Comparison of ENCODE assay signal across 39 mouse cellular contexts in the genomic region with DNA sequence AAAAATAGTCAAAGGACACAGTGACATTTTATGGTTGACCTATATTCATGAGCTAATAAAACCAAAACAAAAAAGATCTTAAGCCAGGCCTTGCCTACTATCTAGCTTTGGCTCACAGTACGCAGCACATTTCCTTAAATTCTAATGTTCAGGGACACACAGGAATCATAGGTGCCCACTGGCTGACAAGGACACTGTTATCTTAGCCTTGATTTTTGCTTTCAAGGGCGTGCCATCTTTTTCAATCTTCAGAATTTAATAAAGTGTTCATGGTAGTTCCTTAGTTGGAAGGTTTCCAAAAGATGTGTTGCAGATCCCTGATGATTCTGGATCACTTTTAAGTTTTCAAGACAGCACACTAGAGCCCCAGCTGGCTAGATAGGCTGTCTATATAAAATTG. TPM values are rescaled to one million over a fixed set of nuclear protein-coding genes. Genes with fewer than 3 reads are reported as not detected.
"Had no signal": no experiment of that assay in that cellular context is flagged by ENCODE, and none has a peak within 500 bp of the region (broad histone marks: within the 10 kb centered on the region; RNA-seq: fewer than 3 reads in every experiment).

No protein-coding gene starts in this region.

- H3K27ac ChIP-seq: heart, adult 2 months; heart, embryonic 13.5 days; heart, embryonic 15.5 days; hindbrain, embryonic 13.5 days; hindbrain, embryonic 15.5 days; hindbrain, postnatal 0 days; kidney, embryonic 15.5 days; kidney, postnatal 0 days; limb, embryonic 13.5 days; limb, embryonic 15.5 days; liver, embryonic 12.5 days; liver, embryonic 14.5 days had no signal

- H3K27me3 ChIP-seq: heart, embryonic 13.5 days; heart, embryonic 15.5 days; hindbrain, embryonic 13.5 days; hindbrain, embryonic 15.5 days; kidney, embryonic 15.5 days; limb, embryonic 13.5 days; limb, embryonic 15.5 days; liver, embryonic 12.5 days had no signal

- H3K4me3 ChIP-seq: heart, adult 2 months; heart, embryonic 13.5 days; heart, embryonic 15.5 days; hindbrain, embryonic 13.5 days; hindbrain, embryonic 15.5 days; kidney, embryonic 15.5 days; limb, embryonic 13.5 days; limb, embryonic 15.5 days; liver, embryonic 12.5 days had no signal

- H3K4me1 ChIP-seq: heart, embryonic 13.5 days; heart, embryonic 15.5 days; hindbrain, embryonic 13.5 days; hindbrain, embryonic 15.5 days; kidney, embryonic 15.5 days; limb, embryonic 13.5 days; limb, embryonic 15.5 days; liver, embryonic 12.5 days had no signal

- H3K36me3 ChIP-seq: heart, embryonic 13.5 days; heart, embryonic 15.5 days; hindbrain, embryonic 13.5 days; hindbrain, embryonic 15.5 days; kidney, embryonic 15.5 days; limb, embryonic 13.5 days; limb, embryonic 15.5 days; liver, embryonic 12.5 days had no signal

- DNase-seq: gastrocnemius, postnatal 14 days; gastrocnemius, postnatal 36 days; heart, adult 11 months; heart, adult 2 months; heart, postnatal 14 days; heart, postnatal 36 days; kidney, adult 11 months; kidney, adult 2 months; kidney, adult 9 months; kidney, postnatal 14 days; kidney, postnatal 36 days; layer of hippocampus, adult 9-11 months; layer of hippocampus, postnatal 36 days; left cerebral cortex, postnatal 4 days had no signal

RNA-seq across cellular contexts. Expression of a gene that starts 12.2 kb away (rescaled TPM):
- total RNA-seq: gastrocnemius, adult 8-10 months; gastrocnemius, postnatal 14 days; gastrocnemius, postnatal 36 days; heart, adult 2 months; heart, postnatal 14 days; heart, postnatal 36 days; hematopoietic stem cell, adult 5-6 weeks; hindbrain, postnatal 0 days; layer of hippocampus, adult 18-20 months; layer of hippocampus, adult 8-10 months; layer of hippocampus, postnatal 14 days; layer of hippocampus, postnatal 36 days; left cerebral cortex, adult 18-20 months; left cerebral cortex, adult 8-10 months; left cerebral cortex, postnatal 10 days; left cerebral cortex, postnatal 25 days; left cerebral cortex, postnatal 4 days had no signal
- polyA plus RNA-seq: heart, adult 2 months; heart, embryonic 15.5 days; heart, postnatal 0 days; hindbrain, embryonic 11.5 days; hindbrain, embryonic 13.5 days; hindbrain, postnatal 0 days; limb, embryonic 11.5 days; limb, embryonic 15.5 days had no signal

RNA-seq across cellular contexts. Expression of a gene that starts 21.2 kb away (rescaled TPM):
- total RNA-seq: gastrocnemius, postnatal 14 days; gastrocnemius, postnatal 36 days; heart, adult 2 months; heart, postnatal 14 days; heart, postnatal 36 days; hematopoietic stem cell, adult 5-6 weeks; layer of hippocampus, adult 18-20 months; layer of hippocampus, postnatal 14 days; layer of hippocampus, postnatal 36 days; left cerebral cortex, adult 18-20 months; left cerebral cortex, postnatal 10 days; left cerebral cortex, postnatal 25 days; left cerebral cortex, postnatal 4 days had no signal
- polyA plus RNA-seq: gonadal fat pad, adult 2 months; heart, postnatal 0 days; hindbrain, embryonic 15.5 days; hindbrain, postnatal 0 days; large intestine, adult 2 months; limb, embryonic 13.5 days; limb, embryonic 15.5 days had no signal
